Mouse (Mus musculus): Measurements from ENCODE around the gene Cby3. TPM values are rescaled to one million over a fixed set of nuclear protein-coding genes. Genes with fewer than 3 reads are reported as not detected.

The Cby3 gene
- polyA plus RNA-seq, 1 experiment from 2014 or later: 0.28 TPM

DNA sequence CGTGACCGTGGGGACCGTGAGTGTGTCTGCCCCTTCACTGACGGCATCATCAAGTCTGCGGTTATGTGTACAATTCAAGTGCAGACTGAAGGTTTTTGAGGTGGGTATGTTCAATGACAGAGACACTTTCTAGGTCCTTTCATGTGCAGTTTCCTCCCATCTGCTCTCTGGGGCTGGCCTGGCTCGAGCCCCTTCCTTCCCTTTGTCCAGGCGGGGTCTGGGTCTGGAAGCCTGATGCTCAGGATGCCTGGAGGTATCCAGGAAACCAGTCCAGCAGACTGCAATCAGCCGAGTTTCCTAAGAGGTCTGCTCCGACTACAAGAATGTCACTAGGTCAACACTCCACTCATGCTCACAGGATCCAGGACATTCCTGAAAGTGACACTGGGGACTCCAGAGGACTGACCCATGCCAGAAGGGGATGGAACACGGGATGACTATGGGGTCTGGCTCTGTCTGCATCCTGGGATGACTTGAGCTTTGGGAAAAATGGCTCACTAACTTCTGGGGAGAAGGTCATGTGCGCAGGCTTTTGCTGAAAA is 42.6 kb downstream of the Cby3 start:
- H3K9me3 ChIP-seq (ENCODE audit: control insufficient read depth, low read length): no peaks in the 10 kb centered on the region
- no peaks in the 10 kb centered on the region for H3K27me3 ChIP-seq (ENCODE audit: control insufficient read depth, insufficient read depth, low read length)
- peaks cover 12% of the 10 kb centered on the region for H3K36me3 ChIP-seq (ENCODE audit: control insufficient read depth, insufficient read depth, low read length)
- H3K4me3 ChIP-seq (ENCODE audit: low read depth, low read length): no peak overlapping the region
- no peaks in the 10 kb centered on the region for H3K4me1 ChIP-seq (replicated peaks; ENCODE audit: control insufficient read depth, insufficient read depth)
- ATAC-seq (ENCODE audit: low FRiP score, low TSS enrichment): no peak
- no peak overlapping the region for H3K27ac ChIP-seq (replicated peaks)
- WGBS: 76% methylated on average over 11 of the region's 11 CpGs
- no peak overlapping the region for H3K9ac ChIP-seq (ENCODE audit: low read length)
- TF ChIP-seq CTCF (IDR thresholded peaks at IDR 0.05; ENCODE audit: low read depth) (no peak), EP300 (optimal IDR thresholded peaks at IDR 0.05) (no peak)
- no peak overlapping the region for H3K4me2 ChIP-seq (replicated peaks; ENCODE audit: low read depth)
- DNase-seq (ENCODE audit: low spot score): no peak

- Histone ChIP-seq H3K27ac (replicated peaks) (no peak overlapping the region), H3K36me3 (ENCODE audit: control insufficient read depth, insufficient read depth, low read length) (peaks cover 15% of the 10 kb centered on the region), H3K27me3 (ENCODE audit: control insufficient read depth, insufficient read depth, low read length) (no peaks in the 10 kb centered on the region), H3K9me3 (ENCODE audit: control insufficient read depth, low read length) (no peaks in the 10 kb centered on the region), H3K9ac (ENCODE audit: low read length) (no peak overlapping the region), H3K4me2 (replicated peaks; ENCODE audit: low read depth) (no peak overlapping the region), H3K4me1 (replicated peaks; ENCODE audit: control insufficient read depth, insufficient read depth) (no peaks in the 10 kb centered on the region), H3K4me3 (ENCODE audit: low read depth, low read length) (no peak overlapping the region)
- ATAC-seq (ENCODE audit: low FRiP score, low TSS enrichment) (no peak), DNase-seq (ENCODE audit: low spot score) (no peak)
- TF ChIP-seq EP300 (optimal IDR thresholded peaks at IDR 0.05) (no peak), CTCF (IDR thresholded peaks at IDR 0.05; ENCODE audit: low read depth) (no peak)
- 81% methylated on average over 9 of the region's 9 CpGs for WGBS
These were observed 43.1 kb downstream of the Cby3 start for GRCm38 (mm10) chr11:50397316-50397715.

DNA sequence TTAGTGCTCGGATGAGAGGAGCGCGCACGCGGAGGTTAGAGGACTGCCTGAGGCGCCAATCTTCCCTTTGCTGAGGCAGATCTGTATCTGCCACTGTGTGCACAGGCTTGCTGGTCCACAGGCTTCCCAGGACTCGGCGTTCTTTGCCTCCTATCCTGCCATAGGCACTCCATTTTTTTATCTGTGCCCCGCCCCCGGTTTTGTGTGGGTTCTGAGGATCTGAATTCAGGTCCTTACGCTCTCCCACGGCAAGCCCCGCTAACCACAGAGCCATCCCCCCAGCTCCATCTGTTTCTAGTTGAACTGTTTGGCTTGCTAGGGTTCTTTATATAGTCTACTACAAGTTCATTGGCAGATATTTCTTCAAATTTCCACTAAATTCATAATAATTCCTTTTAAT is 44.5 kb downstream of the Cby3 start:
- 72% methylated on average over 13 of the region's 13 CpGs for WGBS
- TF ChIP-seq CTCF (IDR thresholded peaks at IDR 0.05; ENCODE audit: low read depth) (no peak), EP300 (optimal IDR thresholded peaks at IDR 0.05) (no peak)
- Histone ChIP-seq H3K4me2 (replicated peaks; ENCODE audit: low read depth) (no peak overlapping the region), H3K27ac (replicated peaks) (no peak overlapping the region), H3K4me3 (ENCODE audit: low read depth, low read length) (no peak overlapping the region), H3K36me3 (ENCODE audit: control insufficient read depth, insufficient read depth, low read length) (peaks cover 16% of the 10 kb centered on the region), H3K4me1 (replicated peaks; ENCODE audit: control insufficient read depth, insufficient read depth) (no peaks in the 10 kb centered on the region), H3K9me3 (ENCODE audit: control insufficient read depth, low read length) (no peaks in the 10 kb centered on the region), H3K9ac (ENCODE audit: low read length) (no peak overlapping the region), H3K27me3 (ENCODE audit: control insufficient read depth, insufficient read depth, low read length) (no peaks in the 10 kb centered on the region)
- DNase-seq (ENCODE audit: low spot score): no peak
- ATAC-seq (ENCODE audit: low FRiP score, low TSS enrichment): no peak

GRCm38 (mm10) chr11:50402481-50402880 is 48.2 kb downstream of the Cby3 start:
- peaks cover 24% of the 10 kb centered on the region for H3K36me3 ChIP-seq (ENCODE audit: control insufficient read depth, insufficient read depth, low read length)
- no peak for ATAC-seq (ENCODE audit: low FRiP score, low TSS enrichment)
- no peaks in the 10 kb centered on the region for H3K27me3 ChIP-seq (ENCODE audit: control insufficient read depth, insufficient read depth, low read length)
- no peaks in the 10 kb centered on the region for H3K9me3 ChIP-seq (ENCODE audit: control insufficient read depth, low read length)
- no peak overlapping the region for H3K27ac ChIP-seq (replicated peaks)
- DNase-seq (ENCODE audit: low spot score): no peak
- H3K9ac ChIP-seq (ENCODE audit: low read length): no peak overlapping the region
- WGBS: 97% methylated on average over 3 of the region's 3 CpGs
- H3K4me1 ChIP-seq (replicated peaks; ENCODE audit: control insufficient read depth, insufficient read depth): no peaks in the 10 kb centered on the region
- no peak overlapping the region for H3K4me3 ChIP-seq (ENCODE audit: low read depth, low read length)
- no peak overlapping the region for H3K4me2 ChIP-seq (replicated peaks; ENCODE audit: low read depth)
- TF ChIP-seq EP300 (optimal IDR thresholded peaks at IDR 0.05): no peak
- TF ChIP-seq CTCF (IDR thresholded peaks at IDR 0.05; ENCODE audit: low read depth): no peak

DNA sequence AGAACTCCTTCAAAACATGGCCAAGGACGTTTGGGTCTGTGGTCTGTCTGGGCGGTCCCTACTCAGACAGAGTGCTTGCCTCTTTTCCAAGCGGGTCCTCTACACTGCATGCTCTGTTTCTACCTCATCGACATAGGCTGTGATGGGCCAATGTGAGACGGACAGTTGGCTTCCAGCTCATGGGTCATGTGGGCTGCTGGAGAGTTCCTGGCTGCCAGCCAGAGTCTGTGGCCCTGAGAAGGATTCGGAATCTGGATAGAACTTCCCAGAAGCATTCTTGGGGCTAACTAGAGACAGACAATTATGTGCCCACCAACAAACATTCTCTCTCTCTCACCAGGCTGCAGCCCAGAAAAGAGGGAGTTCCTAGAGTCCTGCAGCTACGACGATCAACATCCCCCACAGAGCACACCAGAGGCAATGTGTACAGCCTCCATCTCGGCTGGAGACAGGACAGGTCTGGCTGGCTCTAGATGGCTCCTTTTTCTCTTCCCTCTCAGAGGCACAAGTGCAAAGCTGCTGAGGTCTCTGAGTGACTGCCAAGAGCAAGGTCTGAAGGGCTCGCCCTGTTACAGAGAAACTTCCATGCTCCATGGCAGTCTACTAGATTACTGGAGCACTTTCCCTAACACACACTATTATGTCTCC is 49.2 kb downstream of the Cby3 start:
- no peak overlapping the region for H3K9ac ChIP-seq (ENCODE audit: low read length)
- ATAC-seq (ENCODE audit: low FRiP score, low TSS enrichment): no peak
- no peaks in the 10 kb centered on the region for H3K27me3 ChIP-seq (ENCODE audit: control insufficient read depth, insufficient read depth, low read length)
- H3K4me3 ChIP-seq (ENCODE audit: low read depth, low read length): no peak overlapping the region
- H3K27ac ChIP-seq (replicated peaks): no peak overlapping the region
- H3K4me2 ChIP-seq (replicated peaks; ENCODE audit: low read depth): no peak overlapping the region
- no peaks in the 10 kb centered on the region for H3K4me1 ChIP-seq (replicated peaks; ENCODE audit: control insufficient read depth, insufficient read depth)
- WGBS: 66% methylated on average over 10 of the region's 10 CpGs
- no peak for DNase-seq (ENCODE audit: low spot score)
- no peak for TF ChIP-seq EP300 (optimal IDR thresholded peaks at IDR 0.05)
- TF ChIP-seq CTCF (IDR thresholded peaks at IDR 0.05; ENCODE audit: low read depth): no peak
- H3K9me3 ChIP-seq (ENCODE audit: control insufficient read depth, low read length): no peaks in the 10 kb centered on the region
- peaks cover 20% of the 10 kb centered on the region for H3K36me3 ChIP-seq (ENCODE audit: control insufficient read depth, insufficient read depth, low read length)

DNA sequence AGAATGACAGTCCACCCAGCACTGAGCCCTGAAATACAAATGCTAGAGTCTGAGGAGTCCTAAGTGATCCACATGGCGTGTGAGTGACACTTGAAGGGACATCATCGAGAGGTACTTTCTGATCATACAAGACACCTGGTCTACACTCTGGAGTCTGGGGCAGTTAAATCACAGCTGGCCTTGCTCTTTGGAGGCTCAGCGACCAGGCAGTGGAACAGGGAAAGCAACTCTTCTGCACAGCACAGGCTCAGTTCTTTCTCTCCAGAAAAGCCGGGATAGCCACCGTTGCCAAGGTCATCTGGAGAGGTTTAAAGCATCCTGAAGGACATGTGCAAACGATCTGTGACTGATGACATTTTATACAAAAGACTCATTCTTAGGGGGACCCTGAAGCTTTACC is 53.0 kb downstream of the Cby3 start:
- no peaks in the 10 kb centered on the region for H3K4me1 ChIP-seq (replicated peaks; ENCODE audit: control insufficient read depth, insufficient read depth)
- ATAC-seq (ENCODE audit: low FRiP score, low TSS enrichment): no peak
- H3K27ac ChIP-seq (replicated peaks): no peak overlapping the region
- WGBS: 57% methylated on average over 6 of the region's 6 CpGs
- DNase-seq (ENCODE audit: low spot score): no peak
- H3K9me3 ChIP-seq (ENCODE audit: control insufficient read depth, low read length): no peaks in the 10 kb centered on the region
- no peaks in the 10 kb centered on the region for H3K27me3 ChIP-seq (ENCODE audit: control insufficient read depth, insufficient read depth, low read length)
- H3K4me3 ChIP-seq (ENCODE audit: low read depth, low read length): no peak overlapping the region
- peaks cover 18% of the 10 kb centered on the region for H3K36me3 ChIP-seq (ENCODE audit: control insufficient read depth, insufficient read depth, low read length)
- TF ChIP-seq EP300 (optimal IDR thresholded peaks at IDR 0.05) (no peak), CTCF (IDR thresholded peaks at IDR 0.05; ENCODE audit: low read depth) (no peak)
- no peak overlapping the region for H3K9ac ChIP-seq (ENCODE audit: low read length)
- no peak overlapping the region for H3K4me2 ChIP-seq (replicated peaks; ENCODE audit: low read depth)

MicroRNAs within 50 kb of the gene (microRNA counts, 519-probe panel; counts per million panel counts)
- not detected for microRNA mmu-miR-804

Small RNAs within 50 kb of the gene (microRNA-seq; reads per million reads assigned to microRNA genes)
- gene Mir804: not detected

Other genes starting within 250 kb of the Cby3 start
- gene Tbc1d9b, start 223.1 kb upstream of the Cby3 start, polyA plus RNA-seq (2015; fragmentation: Nextera tagmentation; extraction: Ambion mirVana): 13.9 and 14.5 TPM in 2 replicates
- 6.1 and 6.2 TPM in 2 replicates for gene Mrnip, start 180.0 kb upstream of the Cby3 start, polyA plus RNA-seq (2015; fragmentation: Nextera tagmentation; extraction: Ambion mirVana)
- gene Sqstm1, start 143.6 kb upstream of the Cby3 start, polyA plus RNA-seq (2015; fragmentation: Nextera tagmentation; extraction: Ambion mirVana): 211 and 220 TPM in 2 replicates
- gene Mgat4b, start 143.6 kb upstream of the Cby3 start, polyA plus RNA-seq (2015; fragmentation: Nextera tagmentation; extraction: Ambion mirVana): 30.8 and 32.6 TPM in 2 replicates
- 13.2 and 13.8 TPM in 2 replicates for gene Ltc4s, start 115.8 kb upstream of the Cby3 start, polyA plus RNA-seq (2015; fragmentation: Nextera tagmentation; extraction: Ambion mirVana)
- 2.4 TPM in 2 replicates for gene Maml1, start 62.2 kb upstream of the Cby3 start, polyA plus RNA-seq (2015; fragmentation: Nextera tagmentation; extraction: Ambion mirVana)
- gene Canx, start 28.8 kb upstream of the Cby3 start, polyA plus RNA-seq (2015; fragmentation: Nextera tagmentation; extraction: Ambion mirVana): 171 and 181 TPM in 2 replicates
- 113 and 115 TPM in 2 replicates for gene Hnrnph1, start 22.5 kb downstream of the Cby3 start, polyA plus RNA-seq (2015; fragmentation: Nextera tagmentation; extraction: Ambion mirVana)
- gene Rufy1, start 76.7 kb downstream of the Cby3 start, polyA plus RNA-seq (2015; fragmentation: Nextera tagmentation; extraction: Ambion mirVana): 18.7 and 22.8 TPM in 2 replicates
- gene Adamts2, start 247.6 kb downstream of the Cby3 start, polyA plus RNA-seq (2015; fragmentation: Nextera tagmentation; extraction: Ambion mirVana): 10.3 and 12.2 TPM in 2 replicates

Measured in stomach, postnatal 0 days (tissue).